Mouse (Mus musculus): ENCODE data around the gene Calr3.

Gene Calr3

GRCm38 (mm10) chr8:72443338-72443993 is at the start of gene Calr3, which contains the start of gene 1700030K09Rik:
Gene Calr3 (minus strand): TSS chr8:72443870.
Gene 1700030K09Rik (plus strand): TSS chr8:72443880.
- peak; percentile 98 for DNase-seq

GRCm38 (mm10) chr8:72493381-72493780 is 49.7 kb upstream of the Calr3 start:
- DNase-seq, result peak; percentile 56

GRCm38 (mm10) chr8:72492622-72493081 is 49.0 kb upstream of the Calr3 start:
- peak; percentile 100 for DNase-seq

DNA sequence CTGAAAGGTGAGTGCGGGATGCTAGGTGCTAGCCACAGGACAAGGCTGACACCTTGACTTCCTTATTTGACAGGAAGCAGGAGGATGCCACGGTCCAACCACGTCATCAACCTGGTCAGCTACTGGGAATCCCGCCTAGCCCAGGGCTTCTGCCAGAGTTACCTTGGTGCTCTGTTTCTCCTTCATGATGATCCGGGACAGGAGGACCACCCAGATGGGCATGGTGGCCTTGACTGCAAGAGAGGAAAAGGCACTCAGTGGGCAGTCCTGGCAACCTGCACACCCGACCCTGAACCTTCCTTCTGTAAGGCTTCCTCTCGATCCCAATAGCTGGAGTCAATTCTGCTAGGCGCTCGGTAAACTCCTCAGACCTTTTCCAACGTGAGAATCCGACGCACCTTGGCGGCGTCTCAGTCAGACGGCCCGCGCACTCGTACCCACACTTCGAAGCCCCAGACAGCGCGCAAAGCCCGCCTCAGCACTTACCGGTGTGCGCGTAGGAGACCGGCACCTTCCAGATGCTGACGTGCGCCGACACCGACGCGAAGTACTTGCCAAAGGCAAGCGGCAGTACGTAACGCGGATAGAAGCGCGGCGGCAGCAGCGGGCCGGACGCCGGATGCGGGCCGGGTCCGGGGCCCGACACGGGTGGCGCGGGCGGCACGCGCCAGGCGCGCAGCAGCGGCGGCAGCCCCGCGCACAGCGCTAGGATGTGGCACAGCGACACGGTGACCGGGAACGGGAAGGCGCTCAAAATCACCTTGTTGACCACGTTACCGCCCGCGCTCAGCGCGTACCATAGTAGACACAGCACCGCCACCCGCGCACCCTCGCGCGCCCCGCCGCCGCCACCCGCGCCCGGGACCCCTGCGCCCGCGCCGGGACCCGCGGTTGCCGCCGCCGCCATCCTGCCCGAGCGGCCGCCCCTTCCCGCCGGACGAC is 48.3 kb upstream of the Calr3 start, which contains the start of gene Slc35e1:
Gene Slc35e1, minus strand, starts transcription at position 935 of the 942 bp plus-strand sequence.
- DNase-seq, result peak; percentile 77

DNA sequence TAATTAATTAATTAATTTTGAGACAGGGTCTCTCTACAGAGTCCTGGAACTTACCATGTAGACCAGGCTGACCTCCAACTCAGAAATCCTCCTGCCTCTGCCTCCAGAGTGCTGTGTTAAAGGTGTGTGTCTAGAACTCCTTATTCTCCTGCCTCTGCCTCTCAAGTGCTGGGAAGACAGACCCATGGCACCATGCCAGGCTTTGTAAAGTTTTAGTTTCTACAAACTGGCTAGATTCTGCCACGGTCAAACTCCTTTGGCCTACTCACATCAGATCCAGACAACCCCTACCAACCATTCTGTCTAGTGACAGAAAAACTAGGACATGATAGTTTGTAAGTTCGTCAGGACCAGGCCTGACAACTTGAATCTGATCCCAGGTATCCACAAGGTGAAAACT is 47.3 kb upstream of the Calr3 start:
- DNase-seq, result peak; percentile 54

DNA sequence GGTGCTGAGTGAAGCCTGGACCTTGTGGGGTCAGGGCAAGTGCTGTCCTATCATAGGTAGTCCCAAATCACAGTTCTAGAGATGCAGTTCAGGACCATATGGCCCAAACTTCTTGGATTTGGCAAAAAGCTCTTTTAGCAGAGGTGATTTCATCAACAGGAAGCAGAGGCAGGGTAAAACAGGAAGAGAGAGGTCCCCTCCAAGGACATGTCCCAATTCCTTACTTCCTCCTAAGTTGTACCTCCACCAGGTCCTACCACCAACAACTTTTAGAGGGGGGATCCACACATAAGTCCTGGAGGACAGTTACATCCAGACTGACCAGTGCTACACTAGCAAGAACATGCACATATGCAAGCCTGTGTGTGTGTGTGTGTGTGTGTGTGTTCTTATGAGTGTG is 43.3 kb upstream of the Calr3 start:
- DNase-seq, result no peak

DNA sequence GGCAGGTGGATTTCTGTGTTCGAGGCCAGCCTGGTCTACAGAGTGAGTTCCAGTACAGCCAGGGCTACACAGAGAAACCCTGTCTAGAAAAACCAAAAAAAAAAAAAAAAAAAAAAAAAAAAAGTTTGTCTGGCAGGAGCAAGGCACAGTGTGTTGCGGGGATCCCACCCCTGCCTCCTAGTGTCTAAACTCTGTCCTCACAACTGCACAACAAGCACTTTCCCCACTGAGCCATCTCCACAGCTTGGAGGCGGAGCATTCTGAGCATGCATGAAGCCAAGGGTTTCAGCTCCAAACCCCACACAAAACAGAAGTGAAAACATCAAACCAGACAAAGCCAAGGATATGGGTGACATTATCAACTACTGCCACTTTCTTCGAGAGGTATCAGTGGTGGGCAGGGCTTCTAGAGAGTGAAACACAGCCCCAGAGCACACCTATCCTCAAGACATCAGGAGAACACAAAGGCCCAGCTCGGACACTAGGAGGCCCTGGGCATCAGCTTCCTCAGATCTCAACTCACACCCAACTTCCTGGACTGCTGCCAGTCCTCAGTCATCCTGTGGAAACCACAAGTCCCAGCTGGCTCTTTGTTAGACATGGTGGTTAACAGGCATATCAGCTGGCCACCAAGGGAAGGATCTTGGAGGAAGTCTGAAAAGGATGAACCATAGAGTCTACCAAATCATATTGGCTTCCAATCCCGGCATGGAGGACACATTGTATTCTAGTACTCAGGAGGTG is 42.0 kb upstream of the Calr3 start:
- no peak for DNase-seq

DNA sequence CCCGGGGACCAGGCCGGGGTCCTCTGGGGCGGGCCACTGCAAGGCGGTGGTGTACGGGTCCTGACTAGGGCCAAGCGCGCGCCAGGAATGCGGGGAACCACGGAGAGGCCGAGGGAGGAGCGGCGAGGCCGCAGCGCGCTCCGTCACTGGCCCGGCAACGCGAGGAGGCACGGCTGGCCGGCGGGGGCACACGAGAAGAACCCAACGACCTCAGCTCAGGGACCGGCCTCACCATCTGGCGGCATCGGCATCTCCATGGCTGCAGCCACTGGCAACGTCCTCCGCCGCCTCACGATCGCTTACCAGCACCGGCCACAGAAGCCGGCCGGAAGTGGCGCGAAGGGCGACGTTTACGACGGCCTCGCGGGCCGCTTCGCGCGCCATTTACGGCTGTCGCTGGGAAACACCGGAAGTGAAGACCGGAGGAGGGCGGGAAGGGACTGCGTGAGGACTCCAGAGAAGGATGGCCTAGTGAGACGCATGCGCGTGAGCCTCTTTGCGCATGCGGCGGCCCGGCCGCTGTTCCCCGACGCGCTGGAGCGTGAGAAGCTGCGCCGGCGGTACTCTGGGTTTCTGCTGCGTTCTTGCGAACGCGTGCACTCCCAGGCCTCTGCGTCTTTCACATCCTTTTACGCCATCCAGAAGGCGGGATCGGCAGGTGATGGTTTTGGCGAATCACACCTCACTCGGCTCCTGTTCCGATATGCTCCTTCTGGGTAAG is 31.3 kb upstream of the Calr3 start, which contains the start of gene Cherp:
Gene Cherp, minus strand, starts transcription at position 401 of the 721 bp plus-strand sequence.
- peak; percentile 99 for DNase-seq

- DNase-seq, result no peak
Observed at GRCm38 (mm10) chr8:72470684-72471083, 27.0 kb upstream of the Calr3 start.

- no peak for DNase-seq
Observed at GRCm38 (mm10) chr8:72469984-72470383, 26.3 kb upstream of the Calr3 start.

DNA sequence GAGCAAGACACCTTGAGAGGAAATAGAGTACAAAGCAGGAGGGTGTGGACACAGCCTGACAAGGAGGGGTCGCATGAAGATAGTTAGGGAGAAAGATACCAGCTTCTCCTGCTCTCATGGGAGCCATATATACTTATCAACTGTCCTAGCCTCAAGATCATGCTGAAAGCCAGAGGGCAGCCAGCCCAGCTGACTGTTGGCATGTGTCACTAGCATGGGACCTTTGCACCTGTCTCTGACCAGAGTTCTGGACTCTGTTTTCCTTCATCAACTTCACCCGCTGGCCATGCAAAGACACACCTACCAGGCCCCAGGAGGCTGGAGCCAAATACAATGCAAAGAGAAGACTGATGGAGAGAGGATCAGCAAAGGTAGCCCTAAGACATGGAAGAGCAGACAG is 25.6 kb upstream of the Calr3 start:
- DNase-seq, result no peak

- DNase-seq, result no peak
Observed at GRCm38 (mm10) chr8:72464211-72464610, 20.5 kb upstream of the Calr3 start.

GRCm38 (mm10) chr8:72459881-72460533 is 16.3 kb upstream of the Calr3 start:
- DNase-seq, result no peak

GRCm38 (mm10) chr8:72458457-72458856 is 14.8 kb upstream of the Calr3 start:
- DNase-seq, result no peak

- DNase-seq, result no peak
Observed at GRCm38 (mm10) chr8:72457806-72458205, 14.1 kb upstream of the Calr3 start.

DNA sequence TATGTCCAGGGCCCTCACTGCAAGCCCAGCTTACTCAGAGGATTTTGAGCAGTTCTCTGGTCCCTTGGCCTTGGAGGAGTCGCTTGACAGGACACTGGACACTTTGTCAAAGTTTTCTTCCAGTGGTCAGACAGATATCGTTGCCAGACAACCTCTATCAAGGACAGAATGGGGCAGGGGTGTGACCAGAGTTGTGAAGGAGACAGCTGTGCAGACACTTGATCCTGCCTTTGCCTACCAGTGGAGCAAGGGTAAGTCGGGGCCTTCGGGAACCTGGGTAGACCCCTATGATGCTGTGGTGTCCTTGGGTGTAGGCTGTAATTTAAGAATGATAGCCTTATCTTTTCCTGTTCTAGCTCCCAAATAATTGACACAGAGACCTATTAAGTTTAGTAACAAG is 11.6 kb upstream of the Calr3 start:
- no peak for DNase-seq

GRCm38 (mm10) chr8:72453904-72454303 is 10.2 kb upstream of the Calr3 start:
- DNase-seq, result no peak

DNA sequence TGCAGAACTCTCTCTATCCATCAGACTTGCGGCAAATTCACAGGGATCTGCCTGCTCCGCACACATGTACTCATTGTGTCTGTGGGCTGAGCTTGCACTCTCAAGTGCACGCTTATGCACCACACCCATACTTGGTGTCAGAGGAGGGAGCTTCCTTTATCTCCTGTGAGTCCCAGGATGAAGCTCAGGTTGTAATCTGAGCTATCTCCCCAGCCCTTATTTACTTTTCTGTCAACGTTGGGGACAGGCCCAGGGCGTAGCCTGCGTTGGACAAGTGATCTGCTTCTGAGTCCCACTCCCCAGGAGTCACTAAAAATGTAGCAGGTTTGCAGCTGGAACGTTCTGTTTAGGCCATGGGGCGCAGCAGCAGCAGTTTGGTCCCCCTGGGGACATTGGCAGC is 7.8 kb upstream of the Calr3 start:
- no peak for DNase-seq

DNA sequence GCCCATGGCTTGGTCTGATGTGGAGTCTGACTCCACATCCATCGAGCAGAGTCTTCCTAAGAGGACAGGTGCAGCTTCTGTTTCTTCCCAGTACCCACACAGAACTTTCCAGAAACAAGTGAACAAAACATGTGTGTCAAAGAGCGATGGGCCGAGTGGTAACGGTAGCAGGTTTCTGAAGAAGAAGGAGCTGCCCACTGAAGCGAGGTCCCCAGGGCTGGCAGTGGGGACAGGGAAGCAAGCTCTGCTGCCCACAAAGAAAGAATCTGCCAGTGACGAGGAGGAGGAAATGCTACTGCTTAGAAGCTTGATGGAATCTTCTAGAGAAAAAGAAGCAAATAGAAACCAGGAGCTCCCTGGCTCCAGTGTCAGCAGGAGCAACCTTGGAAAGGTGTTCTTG is 1.4 kb upstream of the Calr3 start:
- DNase-seq, result no peak

- no peak for DNase-seq
Observed at GRCm38 (mm10) chr8:72443994-72444350, 302 bp upstream of the Calr3 start.

GRCm38 (mm10) chr8:72438248-72439015 is 5.2 kb downstream of the Calr3 start:
- DNase-seq, result no peak
